Mouse (Mus musculus) CH12.LX (cell line): ENCODE data around the gene Col18a1. TPM values are rescaled to one million over a fixed set of nuclear protein-coding genes. Genes with fewer than 3 reads are reported as not detected.

Experiments
- DNase-seq: peaks from one replicate; pipeline ENCODE4 v3.0.0-alpha.2; 2013; ENCODE audit errors: extremely low read depth
- H3K27ac ChIP-seq: 2 replicates; pipeline ENCODE4 v1.5.1; 2012; ENCODE audit warnings: low read depth, mild to moderate bottlenecking, control low read depth, moderate library complexity; ENCODE audit not compliant: insufficient read depth
- H3K27me3 ChIP-seq: replicated peaks from 2 replicates; pipeline ENCODE3; 2012; ENCODE audit warnings: inconsistent platforms
- H3K36me3 ChIP-seq, 2 experiments: replicated peaks in 1 of 2; 2 replicates each; pipeline versions ENCODE3 to v1.6.1; 2012; ENCODE audit warnings: inconsistent platforms in 1 of 2, low read length in 1 of 2, mild to moderate bottlenecking in 1 of 2, mixed read lengths in 1 of 2, moderate library complexity in 1 of 2; ENCODE audit not compliant: control insufficient read depth in 1 of 2, insufficient read depth in 1 of 2
- H3K4me1 ChIP-seq, 2 experiments: 2 replicates each; pipeline ENCODE4 v1.6.1; 2012; ENCODE audit warnings: inconsistent platforms in 1 of 2, moderate library complexity in 1 of 2; ENCODE audit not compliant: insufficient read depth in 2 of 2, control insufficient read depth in 1 of 2
- H3K4me2 ChIP-seq: 2 replicates; pipeline ENCODE4 v1.6.1; 2012; ENCODE audit warnings: low read depth, mild to moderate bottlenecking, control low read depth; ENCODE audit not compliant: poor library complexity, insufficient read depth, severe bottlenecking
- H3K4me3 ChIP-seq, 3 experiments: fragments of 150-350 bp in 1 of 3; sonication (generic) in 1 of 3; replicated peaks in 1 of 3; 2 replicates each; pipeline versions ENCODE3 to v1.5.1; 2011 to 2012; ENCODE audit warnings: low read depth in 2 of 3, low read length in 2 of 3, mild to moderate bottlenecking in 2 of 3, moderate library complexity in 2 of 3, control low read depth in 1 of 3, improper control_type of control experiment in 1 of 3, inconsistent platforms in 1 of 3, mixed read lengths in 1 of 3; ENCODE audit not compliant: poor library complexity in 1 of 3
- H3K79me2 ChIP-seq: replicated peaks from 2 replicates; pipeline ENCODE4 v1.6.1; 2012; ENCODE audit warnings: mild to moderate bottlenecking, moderate library complexity; ENCODE audit not compliant: control insufficient read depth, poor library complexity, insufficient read depth, severe bottlenecking; ENCODE audit errors: extremely low read depth
- H3K9ac ChIP-seq: 2 replicates; pipeline ENCODE4 v1.6.1; 2012; ENCODE audit warnings: low read depth, mild to moderate bottlenecking, control low read depth, moderate library complexity; ENCODE audit not compliant: insufficient read depth
- H3K9me3 ChIP-seq: replicated peaks from 2 replicates; pipeline ENCODE3; 2012; ENCODE audit warnings: low read length, inconsistent platforms, mixed read lengths
- CHD2 ChIP-seq: IDR thresholded peaks from 2 replicates; pipeline ENCODE4 v1.6.1; 2011; ENCODE audit warnings: low read length, improper control_type of control experiment
- ELF1 ChIP-seq: IDR thresholded peaks from 2 replicates; pipeline ENCODE4 v1.6.1; 2014; ENCODE audit warnings: low read depth, mild to moderate bottlenecking, inconsistent platforms, low read length, improper control_type of control experiment
- ETS1 ChIP-seq: conservative IDR thresholded peaks from 2 replicates; pipeline ENCODE4 v1.6.1; 2012; ENCODE audit warnings: low read depth, mild to moderate bottlenecking, inconsistent platforms, low read length, improper control_type of control experiment, moderate library complexity
- GABPA ChIP-seq: IDR thresholded peaks from 2 replicates; pipeline ENCODE4 v1.6.1; 2012; ENCODE audit warnings: low read depth, low read length, improper control_type of control experiment, inconsistent platforms; ENCODE audit not compliant: insufficient replicate concordance
- HCFC1 ChIP-seq: IDR thresholded peaks from 2 replicates; pipeline ENCODE4 v1.6.1; 2012; ENCODE audit warnings: low read depth, mild to moderate bottlenecking, inconsistent platforms, low read length, improper control_type of control experiment
- IRF4 ChIP-seq: IDR thresholded peaks from 2 replicates; pipeline ENCODE4 v1.6.1; 2014; ENCODE audit warnings: low read depth, mild to moderate bottlenecking, inconsistent platforms, low read length, improper control_type of control experiment
- JUN ChIP-seq: IDR thresholded peaks from 2 replicates; pipeline ENCODE4 v1.6.1; 2011; ENCODE audit warnings: low read depth, mild to moderate bottlenecking, low read length, improper control_type of control experiment, moderate library complexity; ENCODE audit not compliant: insufficient read depth
- JUND ChIP-seq: conservative IDR thresholded peaks from 2 replicates; pipeline ENCODE4 v1.6.1; 2011; ENCODE audit warnings: low read depth, low read length, improper control_type of control experiment
- MAZ ChIP-seq: IDR thresholded peaks from 2 replicates; pipeline ENCODE4 v1.6.1; 2012; ENCODE audit warnings: low read depth, mild to moderate bottlenecking, inconsistent platforms, low read length, improper control_type of control experiment, moderate library complexity
- MEF2A ChIP-seq: IDR thresholded peaks from 2 replicates; pipeline ENCODE4 v1.6.1; 2014; ENCODE audit warnings: low read depth, mild to moderate bottlenecking, inconsistent platforms, low read length, improper control_type of control experiment, borderline replicate concordance
- NELFE ChIP-seq: IDR thresholded peaks from 2 replicates; pipeline ENCODE4 v1.6.1; 2011; ENCODE audit warnings: low read depth, low read length, improper control_type of control experiment
- NRF1 ChIP-seq: IDR thresholded peaks from 2 replicates; pipeline ENCODE4 v1.6.1; 2014; ENCODE audit warnings: low read depth, mild to moderate bottlenecking, inconsistent platforms, low read length, improper control_type of control experiment, moderate library complexity
- POLR2A ChIP-seq: IDR thresholded peaks from 2 replicates; pipeline ENCODE4 v1.6.1; 2011; ENCODE audit warnings: low read depth, mild to moderate bottlenecking, improper control_type of control experiment, low read length
- POLR2AphosphoS2 ChIP-seq: IDR thresholded peaks from 2 replicates; pipeline ENCODE4 v1.6.1; 2011; ENCODE audit warnings: low read depth, low read length, improper control_type of control experiment
- RCOR1 ChIP-seq: conservative IDR thresholded peaks from 2 replicates; pipeline ENCODE4 v1.6.1; 2012; ENCODE audit warnings: low read depth, mild to moderate bottlenecking, inconsistent platforms, low read length, improper control_type of control experiment
- SIN3A ChIP-seq: IDR thresholded peaks from 2 replicates; pipeline ENCODE4 v1.6.1; 2012; ENCODE audit warnings: low read length, improper control_type of control experiment, inconsistent platforms
- SMC3 ChIP-seq: IDR thresholded peaks from 2 replicates; pipeline ENCODE4 v1.6.1; 2011; ENCODE audit warnings: low read depth, low read length, improper control_type of control experiment
- TBP ChIP-seq: conservative IDR thresholded peaks from 2 replicates; pipeline ENCODE4 v1.6.1; 2011; ENCODE audit warnings: low read depth, low read length, improper control_type of control experiment
- UBTF ChIP-seq: IDR thresholded peaks from 2 replicates; pipeline ENCODE4 v1.6.1; 2012; ENCODE audit warnings: low read depth, mild to moderate bottlenecking, inconsistent platforms, low read length, improper control_type of control experiment, moderate library complexity
- USF1 ChIP-seq: IDR thresholded peaks from 2 replicates; pipeline ENCODE4 v1.6.1; 2014; ENCODE audit warnings: low read depth, mild to moderate bottlenecking, inconsistent platforms, low read length, improper control_type of control experiment
- USF2 ChIP-seq: conservative IDR thresholded peaks from 2 replicates; pipeline ENCODE4 v1.6.1; 2011; ENCODE audit warnings: low read depth, low read length, improper control_type of control experiment
- ZC3H11A ChIP-seq: IDR thresholded peaks from 2 replicates; pipeline ENCODE4 v1.6.1; 2012; ENCODE audit warnings: low read depth, mild to moderate bottlenecking, inconsistent platforms, low read length, improper control_type of control experiment
- ZKSCAN1 ChIP-seq: IDR thresholded peaks from 2 replicates; pipeline ENCODE4 v1.6.1; 2012; ENCODE audit warnings: low read depth, inconsistent platforms, low read length, improper control_type of control experiment, borderline replicate concordance
- ZMIZ1 ChIP-seq: IDR thresholded peaks from 2 replicates; pipeline ENCODE4 v1.6.1; 2012; ENCODE audit warnings: low read depth, mild to moderate bottlenecking, inconsistent platforms, low read length, improper control_type of control experiment
- dilution Hi-C: fragments of 300-500 bp; cut with MboI; formaldehyde crosslinking; loops from 2 replicates; pipeline ENCODE4 v1.14.3; 2020; ENCODE audit warnings: low sequenced_read_pairs; ENCODE audit not compliant: extremely low pct_unique_long_range_greater_than_20kb, extremely low pct_ligation_motif_present
- in situ Hi-C: fragments of 300-500 bp; cut with MboI; formaldehyde crosslinking; loops from 3 replicates; pipeline ENCODE4 v1.14.3; 2019; ENCODE audit warnings: low sequenced_read_pairs, low pct_ligation_motif_present, low pct_unique_long_range_greater_than_20kb, mixed read lengths
- polyA plus RNA-seq: library from polyadenylated mRNA; unstranded; fragments of >175 nt; gene quantifications from 2 replicates; pipeline ENCODE4 v1.2.1, GENCODE M21; 2012; ENCODE audit warnings: low read depth; ENCODE audit not compliant: insufficient read length
- total RNA-seq, 2 experiments: library from RNA; depleted of rRNA; stranded (reverse); fragments of 300-350 nt in 1 of 2; fragments of >200 nt in 1 of 2; gene quantifications; 2 replicates each; pipeline ENCODE4 v1.2.3; 2012 to 2014

The Col18a1 gene
- total and polyA plus RNA-seq, 3 experiments: 0.17 to 14.5 (median 1.7) TPM

DNA sequence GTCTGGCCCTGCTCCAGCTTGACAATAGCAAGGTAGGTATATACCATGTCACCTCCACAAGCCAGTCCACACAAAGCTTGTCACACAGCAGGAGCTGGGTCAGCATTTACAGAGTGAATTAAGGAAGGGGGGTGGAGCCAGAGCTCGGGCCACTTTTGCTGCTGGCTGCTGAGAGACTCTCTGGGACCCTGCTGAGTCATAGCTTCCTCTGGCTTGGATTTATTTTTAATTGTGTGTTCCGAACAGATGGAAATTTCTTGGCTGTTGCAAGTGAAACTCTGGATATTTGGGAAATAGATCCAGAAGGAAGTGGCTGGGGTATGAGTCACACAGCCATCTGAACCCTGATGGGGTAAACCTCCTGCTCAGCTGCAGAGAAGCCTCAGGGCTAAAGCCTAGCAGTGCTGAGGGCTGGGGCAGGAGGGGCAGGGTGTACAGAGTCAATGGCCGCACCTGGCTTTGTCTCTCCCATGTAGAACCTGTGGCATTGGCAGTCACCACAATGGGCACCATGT, 40.3 kb upstream of the Col18a1 start:
- Histone ChIP-seq H3K4me2 (no peak overlapping the region), H3K4me1 (0 out of 4 replicates have a peak, but pooled peaks cover 0 to 6% of the 10 kb centered on the region in 2 experiments), H3K27me3 (peaks cover 55% of the 10 kb centered on the region), H3K36me3 (no peaks in the 10 kb centered on the region), H3K9ac (no peak overlapping the region), H3K4me3 (no peak overlapping the region), H3K9me3 (peaks cover 6% of the 10 kb centered on the region), H3K79me2 (no peaks in the 10 kb centered on the region), H3K27ac (no peak overlapping the region)
- DNase-seq: no peak
- TF ChIP-seq UBTF (no peak), SIN3A (no peak), MEF2A (no peak), JUND (no peak), JUN (no peak), NRF1 (no peak), MAZ (no peak), ZMIZ1 (no peak)
- in situ Hi-C loops: no loop called here
- dilution Hi-C loops: no loop called here

DNA sequence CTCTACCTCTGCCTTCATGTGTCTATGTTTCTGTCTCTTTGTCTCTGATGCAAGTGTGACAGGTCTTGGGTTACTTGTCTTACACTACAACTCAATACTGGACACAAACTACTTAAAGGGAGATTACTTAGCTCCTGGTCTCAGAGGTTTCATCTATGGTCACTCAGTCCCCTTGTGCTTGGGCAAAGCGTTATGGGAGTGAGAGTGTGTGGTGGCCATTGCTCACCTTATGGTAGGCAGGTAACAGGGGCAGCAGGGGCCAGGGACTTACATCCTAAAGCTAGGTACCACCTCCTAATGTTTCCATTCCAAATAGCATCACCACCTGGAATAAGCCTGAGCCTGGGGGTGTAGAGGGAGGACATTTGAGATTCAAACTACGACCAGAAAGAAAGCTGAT, 39.8 kb upstream of the Col18a1 start:
- Histone ChIP-seq H3K4me3 (no peak overlapping the region), H3K4me1 (0 out of 4 replicates have a peak, but pooled peaks cover 0 to 6% of the 10 kb centered on the region in 2 experiments), H3K27ac (no peak overlapping the region), H3K79me2 (no peaks in the 10 kb centered on the region), H3K36me3 (no peaks in the 10 kb centered on the region), H3K9ac (no peak overlapping the region), H3K4me2 (no peak overlapping the region), H3K9me3 (peaks cover 6% of the 10 kb centered on the region)
- dilution Hi-C loops: no loop called here
- in situ Hi-C loops: no loop called here
- DNase-seq: no peak
- no peak for TF ChIP-seq ZKSCAN1
- no peak for TF ChIP-seq NRF1
- no peak for TF ChIP-seq JUND
- TF ChIP-seq NELFE: no peak
- no peak for TF ChIP-seq POLR2AphosphoS2
- no peak for TF ChIP-seq JUN
- no peak for TF ChIP-seq GABPA
- no peak for TF ChIP-seq SMC3
- no peak for TF ChIP-seq CHD2
- no peak for TF ChIP-seq ZMIZ1
- no peak for TF ChIP-seq RCOR1
- no peak for TF ChIP-seq USF2
- no peak for TF ChIP-seq ELF1
- TF ChIP-seq USF1: no peak
- TF ChIP-seq ZC3H11A: no peak
- TF ChIP-seq TBP: no peak
- TF ChIP-seq ETS1: no peak
- TF ChIP-seq HCFC1: no peak
- no peak for TF ChIP-seq POLR2A
- TF ChIP-seq IRF4: no peak
- TF ChIP-seq, all 38 proteins: peak for 0
- H3K27me3 ChIP-seq: peaks cover 56% of the 10 kb centered on the region
